Comparison of ENCODE assay signal across 20 mouse cellular contexts in the genomic region with DNA sequence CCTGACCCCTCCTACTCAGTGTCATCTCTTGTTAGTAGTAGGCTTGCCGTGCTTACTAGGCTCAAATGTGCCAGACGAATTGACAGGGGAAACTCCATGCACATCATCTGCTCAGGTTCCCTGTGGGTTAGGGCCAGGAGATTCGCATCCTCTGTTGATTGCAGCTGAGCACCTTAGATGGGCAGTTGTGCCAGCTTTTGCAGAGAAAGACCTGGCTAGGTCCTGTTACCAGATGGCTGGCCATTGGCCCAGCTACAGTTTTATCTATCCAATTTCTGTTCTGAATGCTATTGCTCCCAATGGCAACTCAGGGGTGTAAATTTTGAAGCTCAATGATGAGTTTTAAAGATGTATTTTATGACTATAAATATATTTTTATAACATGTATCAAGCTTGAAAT.
A peak's percentile ranks its signal among the peaks of the same experiment; 100 is the strongest.
DNase-seq lines count a peak whose midpoint lies in the region; ATAC-seq and TF ChIP-seq lines count a peak whose summit lies in the region.
"Had no signal": no experiment of that assay in that cellular context is flagged by ENCODE, and none has a peak within 500 bp of the region (broad histone marks: within the 10 kb centered on the region; RNA-seq: fewer than 3 reads in every experiment).

No protein-coding gene starts in this region.

- no peak for ATAC-seq in hindbrain, postnatal 0 days
- ATAC-seq in hindbrain, embryonic 14.5 days (ENCODE audit: low FRiP score): no peak
- ATAC-seq in megakaryocyte, adult 5-6 weeks (ENCODE audit: poor library complexity, severe bottlenecking): no peak
- ATAC-seq: CD4-positive, CD25-positive, alpha-beta regulatory T cell, adult 4 months; forebrain, embryonic 13.5 days; forebrain, embryonic 16.5 days; intestine, postnatal 0 days had no signal

- DNase-seq in cerebellum, postnatal 10 days: peak; percentile 79 to 85
- no peak for DNase-seq in cerebellum, adult 9-10 months
- peak; percentile 17 for DNase-seq in hindbrain, postnatal 0 days (ENCODE audit: low spot score)
- no peak for DNase-seq in hindbrain, embryonic 14.5 days (ENCODE audit: low spot score)
- DNase-seq: adrenal gland, adult 2 months; adrenal gland, postnatal 14 days; gastrocnemius, postnatal 10 days; gastrocnemius, postnatal 36 days; heart, adult 2 months; heart, postnatal 14 days; heart, postnatal 4 days had no signal

- TF ChIP-seq CTCF in hindbrain, postnatal 0 days (IDR thresholded peaks at IDR 0.05; ENCODE audit: low read depth): no peak

- no peaks in the 10 kb centered on the region for H3K9me3 ChIP-seq in hindbrain, postnatal 0 days (ENCODE audit: low read length)
- H3K9me3 ChIP-seq in hindbrain, embryonic 14.5 days (ENCODE audit: control insufficient read depth, low read length): peaks cover 7% of the 10 kb centered on the region; the same call in 1 of the 2 replicates
- H3K9me3 ChIP-seq in megakaryocyte, embryonic 14.5 days: peaks cover 3% of the 10 kb centered on the region; the same call in 1 of the 2 replicates
- H3K9me3 ChIP-seq: heart, embryonic 10.5 days had no signal

- H3K4me2 ChIP-seq in hindbrain, postnatal 0 days (ENCODE audit: low read depth, low read length): no peak overlapping the region
- H3K4me2 ChIP-seq in hindbrain, embryonic 14.5 days (replicated peaks): no peak overlapping the region
- H3K4me2 ChIP-seq: forebrain, embryonic 13.5 days; heart, embryonic 13.5 days had no signal

- no peak overlapping the region for H3K9ac ChIP-seq in hindbrain, postnatal 0 days (replicated peaks; ENCODE audit: low read length)
- H3K9ac ChIP-seq in hindbrain, embryonic 14.5 days: no peak overlapping the region
- H3K9ac ChIP-seq: forebrain, embryonic 13.5 days; heart, embryonic 13.5 days had no signal

- no peak overlapping the region for H3K27ac ChIP-seq in hindbrain, postnatal 0 days
- no peak overlapping the region for H3K27ac ChIP-seq in hindbrain, embryonic 14.5 days
- H3K27ac ChIP-seq: forebrain, embryonic 10.5 days; forebrain, embryonic 13.5 days; heart, adult 2 months; heart, embryonic 10.5 days; heart, embryonic 13.5 days had no signal

- H3K4me3 ChIP-seq in hindbrain, postnatal 0 days (ENCODE audit: low read length): no peak overlapping the region
- no peak overlapping the region for H3K4me3 ChIP-seq in hindbrain, embryonic 14.5 days (replicated peaks; ENCODE audit: low read length)
- peak overlapping the region; percentile 23 for H3K4me3 ChIP-seq in megakaryocyte, embryonic 14.5 days (replicated peaks)
- H3K4me3 ChIP-seq: forebrain, embryonic 10.5 days; forebrain, embryonic 13.5 days; heart, adult 2 months; heart, embryonic 10.5 days; heart, embryonic 13.5 days had no signal

- 62% methylated on average over 3 of the region's 3 CpGs for WGBS in hindbrain, postnatal 0 days
- 77% methylated on average over 3 of the region's 3 CpGs for WGBS in hindbrain, embryonic 14.5 days

- H3K27me3 ChIP-seq in hindbrain, postnatal 0 days (ENCODE audit: insufficient read depth, low read length): no peaks in the 10 kb centered on the region
- H3K27me3 ChIP-seq in hindbrain, embryonic 14.5 days (ENCODE audit: control insufficient read depth, insufficient read depth, low read length): no peaks in the 10 kb centered on the region
- no peaks in the 10 kb centered on the region for H3K27me3 ChIP-seq in megakaryocyte, embryonic 14.5 days (replicated peaks)
- H3K27me3 ChIP-seq: forebrain, embryonic 13.5 days; heart, embryonic 13.5 days had no signal

- no peaks in the 10 kb centered on the region for H3K36me3 ChIP-seq in hindbrain, postnatal 0 days (ENCODE audit: insufficient read depth, low read length)
- no peaks in the 10 kb centered on the region for H3K36me3 ChIP-seq in hindbrain, embryonic 14.5 days (replicated peaks; ENCODE audit: control insufficient read depth, insufficient read depth)
- no peaks in the 10 kb centered on the region for H3K36me3 ChIP-seq in megakaryocyte, embryonic 14.5 days (replicated peaks; ENCODE audit: low read length)
- H3K36me3 ChIP-seq: forebrain, embryonic 10.5 days; heart, embryonic 10.5 days; heart, embryonic 13.5 days had no signal

- no peaks in the 10 kb centered on the region for H3K4me1 ChIP-seq in hindbrain, postnatal 0 days (ENCODE audit: insufficient read depth, low read length)
- H3K4me1 ChIP-seq in hindbrain, embryonic 14.5 days (replicated peaks; ENCODE audit: control insufficient read depth, insufficient read depth, low read length): no peaks in the 10 kb centered on the region
- H3K4me1 ChIP-seq in megakaryocyte, embryonic 14.5 days: no peaks in the 10 kb centered on the region
- H3K4me1 ChIP-seq: forebrain, embryonic 10.5 days; forebrain, embryonic 13.5 days; heart, embryonic 10.5 days; heart, embryonic 13.5 days had no signal

Comparison
In these comparisons a context has a peak if more than half of its experiments do, and no peak if none do; other contexts are left out.
1. DNase-seq: peak in cerebellum, postnatal 10 days (2 of 2) and hindbrain, postnatal 0 days (single experiment); none in cerebellum, adult 9-10 months (single experiment) and hindbrain, embryonic 14.5 days (single experiment).